Mouse (Mus musculus) kidney, adult 2 months (tissue): ENCODE results near the gene Txnip. TPM values are rescaled to one million over a fixed set of nuclear protein-coding genes. Genes with fewer than 3 reads are reported as not detected.

Experiments used
- DNase-seq: peaks from one replicate; pipeline ENCODE4 v3.0.0; 2021
- H3K27ac ChIP-seq: fragments of 200-500 bp; 2 replicates; pipeline ENCODE4 v1.5.1; 2012; ENCODE audit warnings: low read depth, low read length, control low read depth, inconsistent platforms; ENCODE audit not compliant: insufficient read depth
- H3K27me3 ChIP-seq: fragments of 200-500 bp; replicated peaks from 2 replicates; pipeline ENCODE4 v1.6.1; 2012; ENCODE audit warnings: mild to moderate bottlenecking, moderate library complexity, low read length, inconsistent platforms; ENCODE audit not compliant: control insufficient read depth, insufficient read depth
- H3K36me3 ChIP-seq: fragments of 200-500 bp; 2 replicates; pipeline ENCODE4 v1.6.1; 2012; ENCODE audit warnings: mild to moderate bottlenecking, moderate library complexity, low read length, inconsistent platforms; ENCODE audit not compliant: control insufficient read depth, insufficient read depth
- H3K4me1 ChIP-seq: fragments of 200-500 bp; 2 replicates; pipeline ENCODE4 v1.6.1; 2011; ENCODE audit warnings: low read length; ENCODE audit not compliant: control insufficient read depth, insufficient read depth
- H3K4me3 ChIP-seq: fragments of 200-500 bp; 2 replicates; pipeline ENCODE4 v1.5.1; 2011; ENCODE audit warnings: mild to moderate bottlenecking, low read depth, low read length, control low read depth; ENCODE audit not compliant: insufficient read depth
- CTCF ChIP-seq: fragments of 200-500 bp; conservative IDR thresholded peaks from 2 replicates; pipeline ENCODE4 v1.5.1; 2011; ENCODE audit warnings: low read depth, mild to moderate bottlenecking, control low read depth, low read length, moderate library complexity, mixed read lengths; ENCODE audit not compliant: insufficient read depth, insufficient read length
- POLR2A ChIP-seq: fragments of 200-500 bp; IDR thresholded peaks from one replicate; pipeline ENCODE4 v1.6.1; 2011; ENCODE audit warnings: low read depth, low read length, control low read depth
- WGBS: fragments of 180-500 bp; shearing (Covaris S2); methylation state at CpG from one replicate; pipeline ENCODE4 v1.1.7; 2018; 5-methylcytosine and 5-hydroxymethylcytosine counted together
- polyA plus RNA-seq: library from polyadenylated mRNA; depleted of rRNA; stranded (reverse); fragments of >200 nt; gene quantifications from 2 replicates; pipeline ENCODE4 v1.2.3, GENCODE M21; 2012

The Txnip gene
- polyA plus RNA-seq, 1 experiment, result 518 TPM

DNA sequence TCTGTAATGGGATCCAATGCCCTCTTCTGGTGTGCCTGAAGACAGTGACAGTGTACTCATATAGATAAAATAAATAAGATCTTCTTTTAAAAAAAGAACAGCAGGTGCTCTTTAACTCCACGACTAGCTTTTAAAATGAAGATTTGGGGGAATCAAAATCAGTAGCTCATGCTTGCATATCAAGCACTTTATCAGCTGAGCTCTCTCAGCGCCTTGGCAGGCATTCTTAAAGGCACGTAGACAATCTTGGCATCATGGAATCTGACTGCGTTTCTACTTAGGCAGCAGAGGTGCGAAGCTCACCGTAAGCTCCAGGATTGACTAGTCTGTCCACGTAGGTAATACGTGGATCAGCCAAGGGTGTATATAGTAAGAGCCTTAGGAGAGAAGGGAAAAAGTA is 15.2 kb upstream of the Txnip start:
- peaks cover 1% of the 10 kb centered on the region; the same call in 1 of the 2 replicates for H3K4me1 ChIP-seq
- H3K4me3 ChIP-seq, result no peak overlapping the region
- H3K27ac ChIP-seq, result no peak overlapping the region
- 85% methylated on average over 8 of the region's 8 CpGs for WGBS
- no peak for DNase-seq
- no peaks in the 10 kb centered on the region for H3K36me3 ChIP-seq
- TF ChIP-seq POLR2A, result no peak
- TF ChIP-seq CTCF, result no peak
- H3K27me3 ChIP-seq, result no peaks in the 10 kb centered on the region

DNA sequence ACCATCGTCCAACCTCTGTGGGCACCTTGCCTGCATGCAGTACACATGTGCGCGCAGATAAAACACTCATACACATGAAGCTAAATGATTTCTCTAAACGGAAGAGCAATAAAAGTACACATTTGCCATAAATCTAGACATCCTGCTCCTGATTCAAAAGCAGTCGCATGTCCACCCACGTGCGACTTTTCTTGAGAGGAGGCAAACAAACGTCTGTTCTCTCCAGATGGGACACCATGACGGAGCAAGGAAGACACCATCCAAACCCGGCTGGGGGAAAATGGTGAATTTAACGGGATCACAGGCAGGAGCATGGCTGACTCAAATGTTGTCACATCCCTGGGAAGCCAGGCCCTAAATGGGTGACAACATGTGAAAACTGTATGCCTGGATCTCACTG is 14.4 kb upstream of the Txnip start:
- Histone ChIP-seq H3K27me3 (no peaks in the 10 kb centered on the region), H3K4me1 (peaks cover 2% of the 10 kb centered on the region; the same call in 1 of the 2 replicates), H3K36me3 (no peaks in the 10 kb centered on the region), H3K27ac (no peak overlapping the region), H3K4me3 (no peak overlapping the region)
- 78% methylated on average over 11 of the region's 11 CpGs for WGBS
- TF ChIP-seq POLR2A (no peak), CTCF (no peak)
- DNase-seq, result no peak

DNA sequence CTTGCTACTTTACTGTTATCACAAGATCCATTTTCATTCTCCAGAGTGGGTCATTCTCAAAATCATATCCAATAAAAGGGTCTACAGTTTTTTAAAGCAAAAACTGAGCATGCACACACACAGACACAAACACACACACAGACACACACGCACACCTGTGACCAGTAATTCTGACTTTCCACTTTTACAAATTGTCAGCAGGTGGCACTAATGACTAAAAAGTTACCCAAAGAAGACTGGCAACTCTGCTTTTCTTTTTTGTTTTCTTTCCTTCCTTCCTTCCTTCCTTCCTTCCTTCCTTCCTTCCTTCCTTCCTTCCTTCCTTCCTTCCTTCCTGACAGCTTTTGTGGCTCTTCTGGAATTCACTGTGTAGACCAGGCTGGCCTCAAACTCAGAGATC is 12.2 kb upstream of the Txnip start:
- DNase-seq, result peak; percentile 31
- WGBS, result 23% methylated on average over 1 of the region's 1 CpGs

DNA sequence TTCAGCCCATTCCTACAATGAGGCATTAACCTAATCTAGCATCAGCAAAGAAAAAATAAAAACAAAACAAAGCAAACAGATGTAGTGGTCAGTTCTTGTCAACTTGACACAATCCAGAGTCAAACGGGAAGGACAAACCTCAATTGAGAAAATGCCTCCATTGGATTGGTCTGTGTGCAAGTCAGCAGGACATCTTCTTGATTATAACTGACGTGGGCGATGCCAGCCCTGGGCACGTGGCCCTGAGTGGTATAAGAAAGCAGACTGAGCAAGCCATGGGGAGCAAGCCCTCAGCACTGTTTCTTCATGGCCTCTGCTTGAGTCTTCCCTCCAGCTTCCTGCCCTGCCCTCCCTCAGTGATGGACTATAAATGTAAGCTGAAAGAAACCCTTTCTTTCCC is 10.9 kb upstream of the Txnip start:
- Histone ChIP-seq H3K4me3 (no peak overlapping the region), H3K27me3 (no peaks in the 10 kb centered on the region), H3K36me3 (no peaks in the 10 kb centered on the region), H3K27ac (no peak overlapping the region), H3K4me1 (peaks cover 9% of the 10 kb centered on the region; the same call in 1 of the 2 replicates)
- TF ChIP-seq POLR2A (no peak), CTCF (no peak)
- no peak for DNase-seq
- 51% methylated on average over 4 of the region's 4 CpGs for WGBS

More for the DNA sequence above, 12.2 kb upstream of the Txnip start:
- no peak overlapping the region for H3K27ac ChIP-seq
- H3K4me3 ChIP-seq, result no peak overlapping the region
- H3K36me3 ChIP-seq, result no peaks in the 10 kb centered on the region
- H3K4me1 ChIP-seq, result peaks cover 2% of the 10 kb centered on the region; the same call in 1 of the 2 replicates
- TF ChIP-seq CTCF, result no peak
- no peak for TF ChIP-seq POLR2A
- H3K27me3 ChIP-seq, result no peaks in the 10 kb centered on the region

DNA sequence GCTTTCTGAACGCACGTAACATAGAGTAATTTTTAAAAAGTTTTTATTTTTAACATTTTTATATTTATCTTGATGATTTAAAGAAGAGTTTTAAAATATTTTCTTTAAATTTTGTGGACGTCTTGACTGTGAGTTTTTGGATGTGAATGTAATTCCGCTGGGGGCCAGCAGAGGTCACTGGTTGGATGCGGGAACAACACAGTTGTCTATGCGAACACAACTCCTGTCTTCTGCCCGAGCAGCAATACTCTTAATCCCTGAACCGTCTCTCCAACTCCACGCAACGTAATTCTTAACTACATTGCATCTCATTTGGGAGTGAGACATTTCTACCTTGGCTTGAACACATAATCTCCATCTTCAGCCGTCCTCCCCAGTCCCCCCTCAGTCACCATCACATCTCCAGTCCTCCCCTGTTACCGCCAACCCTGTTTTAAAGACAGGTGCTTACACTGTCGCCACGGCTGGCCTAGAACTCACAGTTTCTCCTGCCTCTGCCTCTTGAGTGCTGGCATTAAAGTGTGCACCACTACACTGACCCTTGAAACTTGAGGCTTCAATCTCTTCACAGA is 10.3 kb upstream of the Txnip start:
- Histone ChIP-seq H3K4me3 (no peak overlapping the region), H3K36me3 (no peaks in the 10 kb centered on the region), H3K27me3 (no peaks in the 10 kb centered on the region), H3K27ac (no peak overlapping the region), H3K4me1 (peaks cover 10% of the 10 kb centered on the region; the same call in 1 of the 2 replicates)
- peak; percentile 80 for DNase-seq
- WGBS, result 10% methylated on average over 14 of the region's 14 CpGs
- peak; percentile 90 for TF ChIP-seq CTCF
- TF ChIP-seq POLR2A, result no peak

DNA sequence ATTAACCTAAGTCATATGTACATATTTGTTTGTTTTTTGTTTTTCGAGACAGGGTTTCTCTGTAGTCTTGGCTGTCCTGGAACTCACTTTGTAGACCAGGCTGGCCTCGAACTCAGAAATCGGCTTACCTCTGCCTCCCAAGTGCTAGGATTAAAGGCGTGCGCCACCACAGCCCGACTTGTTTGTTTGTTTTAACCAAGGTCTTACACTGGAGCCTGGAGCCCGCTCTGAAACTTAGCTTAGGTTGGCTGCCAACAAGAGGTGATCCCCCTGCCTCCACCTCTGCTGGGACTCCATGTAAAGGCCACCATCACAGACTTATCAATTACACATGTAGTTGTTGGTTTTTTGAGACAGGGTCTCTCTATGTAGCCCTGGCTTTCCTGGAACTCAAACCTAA is 8.9 kb upstream of the Txnip start:
- Histone ChIP-seq H3K4me1 (peaks cover 11% of the 10 kb centered on the region; the same call in 1 of the 2 replicates), H3K36me3 (no peaks in the 10 kb centered on the region), H3K27ac (no peak overlapping the region), H3K4me3 (no peak overlapping the region), H3K27me3 (no peaks in the 10 kb centered on the region)
- TF ChIP-seq CTCF, result no peak
- no peak for DNase-seq
- WGBS, result 95% methylated on average over 7 of the region's 7 CpGs

DNA sequence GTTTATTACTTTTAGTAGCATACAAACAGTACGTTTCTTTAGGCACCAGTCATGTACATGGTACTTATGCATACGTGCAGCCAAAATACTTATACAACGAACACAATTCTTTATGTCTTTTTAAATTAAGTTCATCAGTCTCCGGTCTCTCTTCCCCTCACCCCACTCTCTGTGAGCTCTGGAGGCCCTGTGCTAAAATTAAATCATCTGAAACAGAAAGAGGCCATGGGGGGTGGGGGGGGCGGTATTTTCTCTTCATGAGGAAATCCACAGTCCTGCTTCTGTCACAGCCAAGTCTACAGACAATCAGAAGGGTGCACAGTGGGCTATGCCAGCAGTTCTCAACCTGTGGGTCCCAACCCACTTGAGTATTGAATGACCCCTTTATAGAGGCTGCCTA is 8.4 kb upstream of the Txnip start:
- TF ChIP-seq POLR2A (no peak), CTCF (no peak)
- 91% methylated on average over 5 of the region's 5 CpGs for WGBS
- no peak overlapping the region for H3K27ac ChIP-seq

DNA sequence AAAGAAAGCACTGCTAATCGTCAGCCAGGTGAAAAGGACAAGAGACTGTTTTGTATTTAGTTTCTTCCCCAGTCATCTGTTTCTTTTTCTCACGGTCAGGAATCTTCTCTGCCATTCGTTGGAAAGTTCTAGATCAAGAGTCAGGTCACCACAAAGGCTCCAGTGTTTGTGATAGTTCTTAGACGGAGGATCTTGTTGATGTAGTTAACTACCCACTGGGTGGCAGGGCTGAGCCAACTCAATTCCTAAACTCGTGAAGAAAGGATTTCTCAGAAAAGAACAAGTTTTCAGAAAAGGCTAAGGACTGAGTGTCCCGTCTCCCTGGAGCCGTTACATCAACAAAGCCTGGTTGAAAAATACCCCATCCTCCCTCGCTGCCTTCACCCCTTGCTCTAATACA is 6.6 kb upstream of the Txnip start:
- H3K36me3 ChIP-seq, result no peaks in the 10 kb centered on the region
- peak; percentile 90 for DNase-seq
- H3K27me3 ChIP-seq, result no peaks in the 10 kb centered on the region
- no peak overlapping the region for H3K4me3 ChIP-seq
- 4% methylated on average over 8 of the region's 8 CpGs for WGBS
- H3K4me1 ChIP-seq, result peaks cover 25% of the 10 kb centered on the region; the same call in 1 of the 2 replicates
- TF ChIP-seq CTCF (peak; percentile 48), POLR2A (no peak)
- peak overlapping the region; percentile 71 for H3K27ac ChIP-seq

More for the DNA sequence above, 8.4 kb upstream of the Txnip start:
- no peak overlapping the region for H3K4me3 ChIP-seq
- no peak for DNase-seq
- no peaks in the 10 kb centered on the region for H3K27me3 ChIP-seq
- H3K4me1 ChIP-seq, result peaks cover 16% of the 10 kb centered on the region; the same call in 1 of the 2 replicates
- no peaks in the 10 kb centered on the region for H3K36me3 ChIP-seq
